Mouse (Mus musculus) embryo, embryonic 10.5 days (tissue): ENCODE measurements around the gene Sec63.

Experiments
- DNase-seq: peaks from one replicate; pipeline ENCODE4 v3.0.0-alpha.2; 2015; ENCODE audit warnings: low spot score

Sec63 gene

DNA sequence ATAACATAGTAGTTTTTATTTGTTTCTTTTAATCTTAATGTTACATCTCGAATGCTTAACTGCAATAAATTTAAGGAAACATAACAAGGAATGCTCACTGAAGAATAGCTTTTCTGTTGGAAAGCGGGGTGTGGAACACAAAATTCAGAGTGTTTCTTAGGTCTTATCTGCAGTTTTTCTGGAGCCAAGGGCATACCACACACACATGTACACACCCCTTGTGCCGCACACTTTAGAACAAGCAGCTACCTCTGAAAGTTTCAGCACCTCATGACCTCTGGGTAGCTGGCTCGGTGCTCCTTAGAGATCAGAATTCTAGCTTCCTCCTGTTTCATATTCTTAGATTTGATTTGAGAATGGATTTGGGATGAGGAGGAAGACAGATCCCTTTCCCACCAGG lies 101.5 kb downstream of the Sec63 start:
- DNase-seq = no peak

DNA sequence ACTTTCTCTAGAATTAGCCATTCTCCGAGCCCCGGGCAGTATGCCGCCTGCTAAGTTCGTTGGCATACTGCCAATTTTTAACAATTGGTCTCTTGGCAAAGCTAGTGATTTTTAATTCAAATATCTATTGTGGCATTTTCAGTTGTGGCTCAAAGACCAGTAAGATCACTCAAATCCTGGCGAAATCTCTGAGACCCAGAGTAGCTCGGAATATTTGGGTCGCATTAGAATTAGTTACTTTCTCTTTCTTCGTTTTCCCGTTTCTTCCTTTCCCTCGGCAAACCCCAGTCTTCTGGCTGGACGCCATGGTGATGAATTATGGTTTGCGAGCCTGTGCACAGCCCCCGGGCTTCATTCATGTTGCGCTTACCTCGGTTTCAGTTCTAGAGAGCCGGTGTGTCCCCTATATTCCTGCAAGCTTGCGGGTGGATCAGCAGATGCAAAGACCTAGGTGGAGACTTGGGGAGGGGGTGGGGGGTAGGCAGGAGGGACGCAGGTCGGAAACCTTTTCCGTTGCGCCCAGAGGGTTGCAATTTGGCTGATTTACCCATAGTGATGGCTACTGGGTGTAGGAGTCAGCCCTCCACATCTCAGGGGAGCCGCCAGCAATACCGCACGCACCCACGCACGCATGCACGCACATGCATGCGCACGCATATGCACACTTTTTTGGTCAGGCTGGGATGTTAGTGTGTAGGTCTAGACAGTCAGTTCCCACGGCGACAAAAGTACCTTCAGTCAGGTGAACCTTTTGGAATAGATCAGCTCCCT lies 102.5 kb downstream of the Sec63 start:
- no peak for DNase-seq

DNA sequence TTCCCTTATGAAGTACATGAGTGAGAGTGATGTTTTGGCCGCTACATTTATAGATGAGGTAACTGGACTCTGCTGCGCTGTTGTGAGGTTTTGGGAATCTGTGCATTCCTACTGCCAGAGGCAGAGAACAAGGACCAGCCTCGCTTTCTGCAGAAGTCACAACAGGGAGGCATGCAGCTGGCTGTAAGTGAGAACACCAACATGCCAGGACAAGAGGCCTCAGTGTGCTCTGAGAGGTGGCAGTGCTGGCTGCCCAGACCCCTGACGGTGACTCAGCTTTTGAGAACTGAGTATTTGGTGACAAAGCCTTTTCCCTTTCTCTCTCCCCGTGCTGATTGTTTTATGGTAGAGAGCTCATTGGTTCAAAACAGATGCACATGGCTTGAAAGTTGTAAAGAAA lies 103.4 kb downstream of the Sec63 start:
- peak; percentile 36 for DNase-seq

DNA sequence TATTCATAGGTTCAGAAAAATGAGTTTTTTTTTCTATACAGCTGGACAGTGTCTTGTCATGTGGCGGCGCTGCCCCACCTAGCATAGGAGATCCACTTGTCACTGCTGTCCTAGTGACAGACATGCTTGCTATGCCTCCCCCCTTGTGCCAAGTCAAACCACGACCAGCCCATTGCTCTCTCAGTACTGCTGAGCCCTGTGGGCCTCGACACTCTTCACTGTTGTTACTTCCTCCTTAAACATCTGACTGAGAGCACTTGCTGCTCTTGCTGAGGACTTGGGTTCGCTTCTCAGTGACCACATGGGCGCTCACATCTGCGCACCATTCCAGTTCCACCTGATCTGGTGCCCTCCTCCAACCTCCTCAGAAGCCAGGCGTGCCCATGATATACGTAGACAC lies 107.1 kb downstream of the Sec63 start:
- DNase-seq = no peak

DNA sequence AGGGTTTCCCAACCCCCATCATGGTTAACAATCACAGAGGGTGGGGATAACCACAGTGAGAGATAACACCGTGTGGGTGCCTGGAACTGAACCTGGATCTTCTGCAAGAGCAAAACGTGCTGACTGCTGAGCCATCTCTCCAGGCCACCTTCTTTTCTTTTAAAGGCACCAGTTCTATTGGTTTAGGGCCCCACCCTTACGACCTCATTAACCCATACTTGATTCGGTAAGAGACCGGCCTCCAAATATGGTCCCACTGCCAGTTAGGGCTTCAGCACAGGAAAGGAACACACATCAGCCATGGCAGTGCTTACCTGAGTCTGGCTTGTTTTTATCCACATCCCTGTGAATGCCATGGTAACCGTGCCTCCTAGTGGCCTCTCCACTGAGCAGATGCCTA lies 108.2 kb downstream of the Sec63 start:
- DNase-seq = no peak

DNA sequence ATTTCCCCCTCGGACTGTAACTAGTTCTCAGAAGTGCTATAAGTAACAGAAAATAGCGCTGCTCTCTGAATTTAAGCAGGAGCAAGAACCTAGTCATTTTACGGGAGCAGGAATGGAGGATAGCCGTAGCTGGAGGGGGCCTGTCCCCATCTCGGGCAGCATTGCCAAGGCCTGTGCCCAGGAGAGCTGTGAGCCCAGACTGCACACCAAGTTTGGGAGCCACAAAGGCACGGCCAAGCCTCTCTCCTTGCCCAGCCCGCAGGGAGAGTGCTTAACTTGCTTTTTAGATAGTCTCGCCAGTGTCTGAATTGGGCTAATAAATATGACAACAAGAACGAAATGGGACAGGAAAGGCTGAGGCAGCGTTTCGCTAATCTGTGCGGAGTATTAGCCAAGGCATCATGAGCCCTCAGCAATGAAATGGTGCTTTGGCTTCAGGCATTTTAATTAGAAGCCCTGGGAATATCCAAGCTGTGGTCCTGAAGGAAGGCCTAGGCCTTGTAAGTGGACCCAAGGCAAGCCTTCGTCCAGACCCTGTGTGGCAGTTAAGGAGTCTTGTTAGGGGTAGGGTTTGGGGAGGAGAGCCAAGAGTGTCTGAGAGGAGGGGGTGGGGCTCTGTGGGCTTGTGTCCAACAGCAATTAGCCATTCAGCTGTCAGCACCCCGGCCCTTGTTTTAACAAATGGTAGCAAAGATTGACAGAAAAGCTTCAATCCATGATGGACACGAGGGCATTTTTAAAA lies 111.1 kb downstream of the Sec63 start:
- DNase-seq = no peak

DNA sequence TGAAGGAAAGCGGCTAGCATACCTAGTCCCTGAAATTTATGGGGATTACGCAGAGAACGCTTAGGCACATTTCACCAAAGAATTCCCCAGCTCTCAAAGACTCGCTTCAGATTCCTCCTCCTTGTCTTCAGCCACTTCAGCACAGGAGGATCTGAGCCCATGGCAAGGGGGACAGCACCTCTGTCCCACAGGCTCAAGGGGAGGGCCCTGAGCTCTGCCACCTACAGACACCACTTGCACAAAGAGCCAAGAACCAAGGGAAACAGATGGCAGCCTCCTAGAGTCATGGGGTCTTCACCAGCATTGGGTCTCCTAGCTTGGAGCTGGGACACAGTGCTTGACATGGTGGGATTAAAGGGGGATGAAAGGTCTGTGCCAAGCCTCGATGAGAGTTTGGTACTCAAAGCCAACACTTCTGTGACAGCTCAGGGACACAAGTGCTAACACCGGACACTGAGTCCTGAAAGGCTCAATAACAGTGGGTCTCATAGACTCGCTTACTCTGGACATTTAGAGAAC lies 111.8 kb downstream of the Sec63 start:
- DNase-seq = no peak

DNA sequence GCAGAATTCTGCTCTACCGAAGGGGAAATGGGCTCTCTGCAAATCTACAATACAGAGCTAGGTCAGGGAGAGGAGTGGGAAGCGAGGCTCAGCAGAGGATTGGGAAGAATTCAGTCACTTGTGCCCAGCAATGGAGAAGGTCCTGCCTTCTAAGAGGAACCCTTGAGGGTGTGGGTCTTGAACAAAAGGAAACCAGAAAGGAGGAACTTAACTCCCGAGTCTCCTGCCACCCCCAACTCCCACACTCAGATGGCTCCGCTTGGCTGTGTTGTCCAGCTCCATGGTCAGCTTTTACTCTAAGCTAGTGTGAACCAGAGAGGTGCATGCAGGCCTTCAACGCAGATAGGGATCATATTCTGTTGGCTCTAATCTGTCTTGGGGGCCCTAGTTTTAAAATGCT lies 114.9 kb downstream of the Sec63 start:
- DNase-seq = no peak

DNA sequence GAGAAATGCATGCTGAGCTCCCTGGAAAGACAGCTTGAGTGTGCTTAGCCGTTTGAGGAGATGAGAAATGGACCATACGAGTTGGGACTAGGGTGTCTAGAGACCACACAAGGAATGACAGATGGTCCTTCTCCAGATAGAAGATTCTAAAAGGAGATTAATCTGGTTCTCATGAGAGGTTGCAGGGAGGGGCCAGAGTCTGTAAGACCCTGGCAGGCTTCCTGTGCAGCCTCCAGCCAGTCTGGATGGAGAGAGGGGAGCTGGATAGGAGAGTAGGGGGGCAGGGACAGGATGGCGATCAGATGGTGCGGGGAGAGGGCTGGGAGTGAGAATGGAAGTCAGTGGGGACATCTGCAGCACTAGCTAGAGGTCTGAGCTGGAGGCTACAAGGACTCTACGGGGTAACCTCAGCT lies 118.0 kb downstream of the Sec63 start:
- DNase-seq = no peak

DNA sequence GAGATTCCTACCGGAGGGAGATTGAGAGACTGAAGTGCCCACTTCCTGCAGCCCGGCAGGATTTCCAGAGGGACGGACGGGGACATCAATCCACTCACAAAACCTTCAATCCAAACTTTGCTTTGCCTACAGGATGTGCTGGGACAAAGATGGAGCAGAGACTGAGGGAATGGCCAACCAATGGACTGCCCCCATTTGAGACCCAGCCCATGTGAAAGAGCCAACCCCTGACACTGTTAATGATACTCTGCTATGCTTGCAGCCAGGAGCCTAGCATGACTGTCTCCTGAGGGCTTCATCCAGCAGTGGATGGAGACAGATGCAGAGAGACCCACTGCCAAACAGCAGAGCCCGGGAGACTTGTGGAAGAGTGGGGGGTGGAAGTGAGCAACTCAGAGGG lies 118.4 kb downstream of the Sec63 start:
- DNase-seq = no peak
